Mouse (Mus musculus) lung, postnatal 0 days (tissue): Measurements from ENCODE around the gene Prrt1.

ENCODE experiments used
- CTCF ChIP-seq: IDR thresholded peaks from 2 replicates; pipeline ENCODE4 v1.5.1; 2016; ENCODE audit warnings: antibody characterized with exemption, mild to moderate bottlenecking
- EP300 ChIP-seq: IDR thresholded peaks from 2 replicates; pipeline ENCODE4 v1.6.1; 2016; ENCODE audit warnings: antibody characterized with exemption, mild to moderate bottlenecking, control low read depth

DNA sequence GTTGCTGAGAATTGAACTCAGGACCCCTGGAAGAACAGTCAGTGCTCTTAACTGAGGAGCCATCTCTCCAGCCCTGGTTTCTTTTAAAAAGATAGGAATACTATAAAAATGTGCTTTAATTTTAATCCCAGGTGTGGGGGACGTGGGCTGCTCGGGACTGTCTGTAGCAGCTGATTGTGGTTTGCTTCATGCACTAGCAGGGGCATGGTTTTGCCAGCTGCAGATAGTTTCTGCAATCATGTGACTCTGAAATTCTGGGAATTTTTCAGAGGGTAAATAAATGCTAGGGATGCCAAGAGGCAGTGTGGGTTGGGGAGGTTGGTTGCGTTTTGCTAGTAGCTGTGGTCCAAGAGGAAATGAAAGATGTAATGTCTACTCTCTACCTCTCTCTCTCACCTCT lies 12.6 kb downstream of the Prrt1 start:
- TF ChIP-seq CTCF, result no peak
- TF ChIP-seq EP300, result no peak
